9 mouse cellular contexts compared by ENCODE assay signal in the genomic region with DNA sequence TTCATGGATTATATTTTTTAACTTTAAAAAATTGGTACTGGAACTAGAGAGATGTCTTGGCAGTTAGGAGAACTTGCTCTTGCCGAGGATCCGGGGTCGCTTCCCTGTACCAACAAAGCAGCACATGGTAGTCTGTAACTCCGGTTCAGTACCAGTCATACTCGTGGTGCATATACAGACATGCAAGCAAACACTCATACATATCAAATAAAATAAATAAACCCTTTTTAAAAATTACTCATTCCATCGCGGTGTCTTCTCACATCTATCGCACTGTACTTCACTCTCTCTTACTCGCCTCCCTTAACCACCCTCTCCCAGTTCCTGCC. TPM values are rescaled to one million over a fixed set of nuclear protein-coding genes. Genes with fewer than 3 reads are reported as not detected.
DNase-seq lines count a peak whose midpoint lies in the region; ATAC-seq and TF ChIP-seq lines count a peak whose summit lies in the region.
"Had no signal": no experiment of that assay in that cellular context is flagged by ENCODE, and none has a peak within 500 bp of the region (broad histone marks: within the 10 kb centered on the region; RNA-seq: fewer than 3 reads in every experiment).

No protein-coding gene starts in this region.

- ATAC-seq in forebrain, embryonic 11.5 days (replicated peaks; ENCODE audit: low FRiP score): no peak
- ATAC-seq in forebrain, embryonic 16.5 days: no peak
- peak; percentile 41; the same call in 1 of the 2 replicates for ATAC-seq in lung, embryonic 14.5 days (ENCODE audit: insufficient read depth)
- no peak for ATAC-seq in neural tube, embryonic 12.5 days (ENCODE audit: low FRiP score, low read depth)

- H3K27ac ChIP-seq in forebrain, embryonic 11.5 days (ENCODE audit: low read depth, low read length): no peak overlapping the region
- H3K27ac ChIP-seq in forebrain, embryonic 16.5 days (ENCODE audit: low read length): no peak overlapping the region
- no peak overlapping the region for H3K27ac ChIP-seq in lung, embryonic 14.5 days (ENCODE audit: low read depth)
- no peak overlapping the region for H3K27ac ChIP-seq in neural tube, embryonic 12.5 days

- peak overlapping the region; percentile 49; the same call in 1 of the 2 replicates for H3K4me2 ChIP-seq in forebrain, embryonic 11.5 days (ENCODE audit: low read depth, low read length, severe bottlenecking)
- no peak overlapping the region for H3K4me2 ChIP-seq in forebrain, embryonic 16.5 days (ENCODE audit: low read length)
- H3K4me2 ChIP-seq in lung, embryonic 14.5 days: peak overlapping the region; percentile 70
- H3K4me2 ChIP-seq in neural tube, embryonic 12.5 days (replicated peaks): peak overlapping the region; percentile 61

- no peak overlapping the region for H3K9ac ChIP-seq in forebrain, embryonic 11.5 days (ENCODE audit: low read length)
- no peak overlapping the region for H3K9ac ChIP-seq in forebrain, embryonic 16.5 days (replicated peaks; ENCODE audit: low read depth, low read length)
- H3K9ac ChIP-seq in lung, embryonic 14.5 days: peak overlapping the region; percentile 16; the same call in 1 of the 2 replicates
- no peak overlapping the region for H3K9ac ChIP-seq in neural tube, embryonic 12.5 days

- no peaks in the 10 kb centered on the region for H3K36me3 ChIP-seq in forebrain, embryonic 11.5 days (ENCODE audit: control insufficient read depth, insufficient read depth, low read length)
- H3K36me3 ChIP-seq in forebrain, embryonic 16.5 days (ENCODE audit: control insufficient read depth, insufficient read depth): no peaks in the 10 kb centered on the region
- no peaks in the 10 kb centered on the region for H3K36me3 ChIP-seq in lung, embryonic 14.5 days (ENCODE audit: insufficient read depth)
- no peaks in the 10 kb centered on the region for H3K36me3 ChIP-seq in neural tube, embryonic 12.5 days

- WGBS in forebrain, embryonic 11.5 days: 71% methylated on average over 9 of the region's 9 CpGs
- 65% methylated on average over 9 of the region's 9 CpGs for WGBS in forebrain, embryonic 16.5 days
- WGBS in lung, embryonic 14.5 days: 24% methylated on average over 9 of the region's 9 CpGs
- 76% methylated on average over 9 of the region's 9 CpGs for WGBS in neural tube, embryonic 12.5 days

- no peaks in the 10 kb centered on the region for H3K4me1 ChIP-seq in forebrain, embryonic 11.5 days (replicated peaks; ENCODE audit: control insufficient read depth, insufficient read depth, low read length)
- H3K4me1 ChIP-seq in forebrain, embryonic 16.5 days (replicated peaks; ENCODE audit: control insufficient read depth, insufficient read depth, low read length): no peaks in the 10 kb centered on the region
- H3K4me1 ChIP-seq in lung, embryonic 14.5 days (ENCODE audit: insufficient read depth): peaks cover 4% of the 10 kb centered on the region; the same call in 1 of the 2 replicates
- peaks cover 5% of the 10 kb centered on the region for H3K4me1 ChIP-seq in neural tube, embryonic 12.5 days

- no peak for DNase-seq in forebrain, embryonic 11.5 days (ENCODE audit: low spot score)
- DNase-seq in lung, embryonic 14.5 days: no peak
- DNase-seq in lung, postnatal 4 days: no peak
- peak; percentile 25 for DNase-seq in induced T-regulatory cell, adult 2 months (ENCODE audit: low read depth)
- no peak for DNase-seq in spleen, postnatal 14 days (ENCODE audit: low spot score in 2 of 2)
- no peak for DNase-seq in layer of hippocampus, adult 9-11 months

- no peaks in the 10 kb centered on the region for H3K9me3 ChIP-seq in forebrain, embryonic 11.5 days (ENCODE audit: control insufficient read depth, low read length)
- no peaks in the 10 kb centered on the region for H3K9me3 ChIP-seq in forebrain, embryonic 16.5 days (ENCODE audit: control insufficient read depth, low read length)
- no peaks in the 10 kb centered on the region for H3K9me3 ChIP-seq in lung, embryonic 14.5 days (ENCODE audit: low read depth, low read length)
- H3K9me3 ChIP-seq in neural tube, embryonic 12.5 days: no peaks in the 10 kb centered on the region

- no peak for TF ChIP-seq CTCF in lung, embryonic 14.5 days (IDR thresholded peaks at IDR 0.05; ENCODE audit: low read depth)

- no peaks in the 10 kb centered on the region for H3K27me3 ChIP-seq in forebrain, embryonic 11.5 days (ENCODE audit: control insufficient read depth, insufficient read depth, low read length)
- H3K27me3 ChIP-seq in forebrain, embryonic 16.5 days (replicated peaks; ENCODE audit: control insufficient read depth, insufficient read depth, low read length): no peaks in the 10 kb centered on the region
- no peaks in the 10 kb centered on the region for H3K27me3 ChIP-seq in lung, embryonic 14.5 days (ENCODE audit: insufficient read depth, low read length)
- H3K27me3 ChIP-seq in neural tube, embryonic 12.5 days (replicated peaks): no peaks in the 10 kb centered on the region

- no peak overlapping the region for H3K4me3 ChIP-seq in forebrain, embryonic 11.5 days (ENCODE audit: low read depth, low read length)
- no peak overlapping the region for H3K4me3 ChIP-seq in forebrain, embryonic 16.5 days (replicated peaks; ENCODE audit: low read length)
- H3K4me3 ChIP-seq in lung, embryonic 14.5 days (ENCODE audit: low read depth, low read length): peak overlapping the region; percentile 34
- no peak overlapping the region for H3K4me3 ChIP-seq in neural tube, embryonic 12.5 days

RNA-seq across cellular contexts. Expression of a gene that starts 0.7 kb away (rescaled TPM):
- polyA plus RNA-seq in forebrain, embryonic 11.5 days (2014; fragmentation: Nextera tagmentation; extraction: Ambion mirVana): 6.7 and 7.2 TPM in 2 replicates
- polyA plus RNA-seq in forebrain, embryonic 16.5 days (2015; fragmentation: Nextera tagmentation; extraction: Ambion mirVana): 1.2 and 1.4 TPM in 2 replicates
- 1.8 and 2.6 TPM in 2 replicates for polyA plus RNA-seq in lung, embryonic 14.5 days (2014; fragmentation: Nextera tagmentation; extraction: Ambion mirVana)
- 4.4 and 4.5 TPM in 2 replicates for polyA plus RNA-seq in neural tube, embryonic 12.5 days (2016; fragmentation: Nextera tagmentation; extraction: Ambion mirVana)

RNA-seq across cellular contexts. Expression of a gene that starts 8.7 kb away (rescaled TPM):
- polyA plus RNA-seq in forebrain, embryonic 11.5 days (2014; fragmentation: Nextera tagmentation; extraction: Ambion mirVana): 0.79 and 0.99 TPM in 2 replicates
- 2.8 and 3.9 TPM in 2 replicates for polyA plus RNA-seq in forebrain, embryonic 16.5 days (2015; fragmentation: Nextera tagmentation; extraction: Ambion mirVana)
- polyA plus RNA-seq in lung, embryonic 14.5 days (2014; fragmentation: Nextera tagmentation; extraction: Ambion mirVana): not detected in 2 replicates
- polyA plus RNA-seq in neural tube, embryonic 12.5 days (2016; fragmentation: Nextera tagmentation; extraction: Ambion mirVana): 1.3 and 1.6 TPM in 2 replicates
- polyA plus RNA-seq: inflammation-experienced regulatory T-cells, adult 6 months had no signal

RNA-seq across cellular contexts. Expression of a gene that starts 41.4 kb away (rescaled TPM):
- polyA plus RNA-seq in forebrain, embryonic 11.5 days (2014; fragmentation: Nextera tagmentation; extraction: Ambion mirVana): 55.7 and 59.5 TPM in 2 replicates
- 101 and 111 TPM in 2 replicates for polyA plus RNA-seq in forebrain, embryonic 16.5 days (2015; fragmentation: Nextera tagmentation; extraction: Ambion mirVana)
- 40.6 and 47.4 TPM in 2 replicates for polyA plus RNA-seq in lung, embryonic 14.5 days (2014; fragmentation: Nextera tagmentation; extraction: Ambion mirVana)
- polyA plus RNA-seq in neural tube, embryonic 12.5 days (2016; fragmentation: Nextera tagmentation; extraction: Ambion mirVana): 75.5 and 79.7 TPM in 2 replicates

RNA-seq across cellular contexts. Expression of a gene that starts 41.4 kb away (rescaled TPM):
- polyA plus RNA-seq in forebrain, embryonic 11.5 days (2014; fragmentation: Nextera tagmentation; extraction: Ambion mirVana): 0.23 and 0.61 TPM in 2 replicates
- 1.1 and 1.3 TPM in 2 replicates for polyA plus RNA-seq in forebrain, embryonic 16.5 days (2015; fragmentation: Nextera tagmentation; extraction: Ambion mirVana)
- polyA plus RNA-seq in lung, embryonic 14.5 days (2014; fragmentation: Nextera tagmentation; extraction: Ambion mirVana): 0.18 and 0.25 TPM in 2 replicates
- 0.28 and 0.43 TPM in 2 replicates for polyA plus RNA-seq in neural tube, embryonic 12.5 days (2016; fragmentation: Nextera tagmentation; extraction: Ambion mirVana)
